Mouse (Mus musculus): ENCODE data around the gene Cd69. TPM values are rescaled to one million over a fixed set of nuclear protein-coding genes. Genes with fewer than 3 reads are reported as not detected.

The Cd69 gene
- polyA plus RNA-seq (2015; fragmentation: Nextera tagmentation; extraction: Ambion mirVana) = 0.38 and 0.74 TPM in 2 replicates

GRCm38 (mm10) chr6:129275220-129275619 is at the start of gene Cd69:
Cd69 (minus strand) TSS chr6:129275436.

Other genes with a start within 250 kb of the Cd69 start
- 0.30 and 0.44 TPM in 2 replicates for gene Klrb1f, start 229.5 kb downstream of the Cd69 start, polyA plus RNA-seq (2015; fragmentation: Nextera tagmentation; extraction: Ambion mirVana)
- gene Clec2e, start 174.5 kb downstream of the Cd69 start, polyA plus RNA-seq (2015; fragmentation: Nextera tagmentation; extraction: Ambion mirVana) = 0.28 TPM in 2 replicates
- gene Clec2d, start 94.8 kb downstream of the Cd69 start, polyA plus RNA-seq (2015; fragmentation: Nextera tagmentation; extraction: Ambion mirVana) = 0.74 and 0.84 TPM in 2 replicates
- gene 4922502D21Rik, start 56.4 kb upstream of the Cd69 start, polyA plus RNA-seq (2015; fragmentation: Nextera tagmentation; extraction: Ambion mirVana) = not detected in 2 replicates
- gene Clec12a, start 67.3 kb upstream of the Cd69 start, polyA plus RNA-seq (2015; fragmentation: Nextera tagmentation; extraction: Ambion mirVana) = 0.10 and 0.12 TPM in 2 replicates
- 0.28 and 1.3 TPM in 2 replicates for gene Clec12b, start 110.4 kb upstream of the Cd69 start, polyA plus RNA-seq (2015; fragmentation: Nextera tagmentation; extraction: Ambion mirVana)
- 0.10 and 0.22 TPM in 2 replicates for gene Clec1b, start 121.9 kb upstream of the Cd69 start, polyA plus RNA-seq (2015; fragmentation: Nextera tagmentation; extraction: Ambion mirVana)
- gene Clec9a, start 133.4 kb upstream of the Cd69 start, polyA plus RNA-seq (2015; fragmentation: Nextera tagmentation; extraction: Ambion mirVana) = 0.10 and 0.23 TPM in 2 replicates
- 4.0 and 5.0 TPM in 2 replicates for gene Clec1a, start 176.6 kb upstream of the Cd69 start, polyA plus RNA-seq (2015; fragmentation: Nextera tagmentation; extraction: Ambion mirVana)
- 0.27 TPM in 1 of 2 replicates, not detected in the other for gene Olr1, start 231.7 kb upstream of the Cd69 start, polyA plus RNA-seq (2015; fragmentation: Nextera tagmentation; extraction: Ambion mirVana)
- gene Tmem52b, start 237.1 kb upstream of the Cd69 start, polyA plus RNA-seq (2015; fragmentation: Nextera tagmentation; extraction: Ambion mirVana) = not detected in 2 replicates